Mouse (Mus musculus): ENCODE data around the gene Poc5. TPM values are rescaled to one million over a fixed set of nuclear protein-coding genes. Genes with fewer than 3 reads are reported as not detected.

Gene Poc5
- total RNA-seq, 2 experiments from 2014 or later = 5.3 to 5.5 TPM

GRCm38 (mm10) chr13:96431595-96432156 lies 43.6 kb downstream of the Poc5 start:
- DNase-seq (ENCODE audit: low spot score) = peak; percentile 86

- no peak for DNase-seq (ENCODE audit: low spot score)
Measured at GRCm38 (mm10) chr13:96432376-96432811, 44.3 kb downstream of the Poc5 start.

- no peak for DNase-seq (ENCODE audit: low spot score)
Measured at GRCm38 (mm10) chr13:96433041-96433440, 44.9 kb downstream of the Poc5 start.

- no peak for DNase-seq (ENCODE audit: low spot score)
Measured at GRCm38 (mm10) chr13:96433648-96434190, 45.6 kb downstream of the Poc5 start.

- no peak for DNase-seq (ENCODE audit: low spot score)
Measured at GRCm38 (mm10) chr13:96434899-96435331, 46.8 kb downstream of the Poc5 start.

GRCm38 (mm10) chr13:96435793-96436192 lies 47.7 kb downstream of the Poc5 start:
- DNase-seq (ENCODE audit: low spot score) = peak; percentile 18

GRCm38 (mm10) chr13:96436921-96437320 lies 48.8 kb downstream of the Poc5 start:
- no peak for DNase-seq (ENCODE audit: low spot score)

GRCm38 (mm10) chr13:96440436-96440835 lies 52.3 kb downstream of the Poc5 start:
- DNase-seq (ENCODE audit: low spot score) = no peak

- DNase-seq (ENCODE audit: low spot score) = no peak
Measured at GRCm38 (mm10) chr13:96450205-96450856, 62.2 kb downstream of the Poc5 start.

- DNase-seq (ENCODE audit: low spot score) = peak; percentile 28
Measured at GRCm38 (mm10) chr13:96450869-96451268, 62.8 kb downstream of the Poc5 start.

- DNase-seq (ENCODE audit: low spot score) = no peak
Measured at GRCm38 (mm10) chr13:96451386-96452140, 63.5 kb downstream of the Poc5 start.

GRCm38 (mm10) chr13:96452621-96453020 lies 64.5 kb downstream of the Poc5 start:
- DNase-seq (ENCODE audit: low spot score) = no peak

GRCm38 (mm10) chr13:96454288-96454687 lies 66.2 kb downstream of the Poc5 start:
- DNase-seq (ENCODE audit: low spot score) = no peak

- no peak for DNase-seq (ENCODE audit: low spot score)
Measured at GRCm38 (mm10) chr13:96457566-96457965, 69.5 kb downstream of the Poc5 start.

GRCm38 (mm10) chr13:96458018-96458417 lies 69.9 kb downstream of the Poc5 start:
- DNase-seq (ENCODE audit: low spot score) = no peak

- no peak for DNase-seq (ENCODE audit: low spot score)
Measured at GRCm38 (mm10) chr13:96458606-96459005, 70.5 kb downstream of the Poc5 start.

- no peak for DNase-seq (ENCODE audit: low spot score)
Measured at GRCm38 (mm10) chr13:96462644-96463043, 74.5 kb downstream of the Poc5 start.

GRCm38 (mm10) chr13:96465315-96465714 lies 77.2 kb downstream of the Poc5 start:
- DNase-seq (ENCODE audit: low spot score) = no peak
